Mouse (Mus musculus): ENCODE measurements at regions not wholly inside any gene's neighbourhood (a gene's known extent, or its start where the extent isn't known, plus 50 kb on each side); places are given as distances from the start of the nearest gene placed in this dataset.

GRCm38 (mm10) chr9:120731952-120732622 lies 160.8 kb downstream of the Rpl14 start:
- DNase-seq = no peak

- DNase-seq = peak; percentile 89
Observed at GRCm38 (mm10) chr9:120732650-120733293, 161.5 kb downstream of the Rpl14 start.

GRCm38 (mm10) chr9:120733681-120734465 lies 162.6 kb downstream of the Rpl14 start:
- peak; percentile 95 for DNase-seq

GRCm38 (mm10) chr9:120735217-120735616 lies 164.0 kb downstream of the Rpl14 start:
- no peak for DNase-seq

GRCm38 (mm10) chr9:120737956-120738355 lies 166.7 kb downstream of the Rpl14 start:
- peak; percentile 95 for DNase-seq

- DNase-seq = peak; percentile 99
Observed at GRCm38 (mm10) chr9:120739199-120739952, 168.1 kb downstream of the Rpl14 start.

- DNase-seq = no peak
Observed at GRCm38 (mm10) chr9:120739953-120740524, 168.8 kb downstream of the Rpl14 start.

- DNase-seq = no peak
Observed at GRCm38 (mm10) chr9:120741521-120741920, 170.3 kb downstream of the Rpl14 start.

GRCm38 (mm10) chr9:120743455-120743854 lies 172.2 kb downstream of the Rpl14 start:
- peak; percentile 93 for DNase-seq

GRCm38 (mm10) chr9:120745674-120746073 lies 174.4 kb downstream of the Rpl14 start:
- DNase-seq = no peak

- no peak for DNase-seq
Observed at GRCm38 (mm10) chr9:120750820-120751219, 178.2 kb upstream of the Ctnnb1 start.

- DNase-seq = no peak
Observed at GRCm38 (mm10) chr9:120751686-120752484, 177.1 kb upstream of the Ctnnb1 start.

- no peak for DNase-seq
Observed at GRCm38 (mm10) chr9:120754151-120754550, 174.9 kb upstream of the Ctnnb1 start.

- no peak for DNase-seq
Observed at GRCm38 (mm10) chr9:120755486-120755885, 173.5 kb upstream of the Ctnnb1 start.

GRCm38 (mm10) chr9:120758003-120758402 lies 171.0 kb upstream of the Ctnnb1 start:
- no peak for DNase-seq

- peak; percentile 80 for DNase-seq
Observed at GRCm38 (mm10) chr9:120758632-120759031, 170.4 kb upstream of the Ctnnb1 start.

GRCm38 (mm10) chr9:120759771-120760170 lies 169.2 kb upstream of the Ctnnb1 start:
- DNase-seq = peak; percentile 89

- DNase-seq = peak; percentile 61
Observed at GRCm38 (mm10) chr9:120763802-120764201, 165.2 kb upstream of the Ctnnb1 start.

GRCm38 (mm10) chr9:120764663-120765062 lies 164.4 kb upstream of the Ctnnb1 start:
- peak; percentile 72 for DNase-seq

GRCm38 (mm10) chr9:120765292-120765691 lies 163.7 kb upstream of the Ctnnb1 start:
- DNase-seq = peak; percentile 75

GRCm38 (mm10) chr9:120766881-120767280 lies 162.1 kb upstream of the Ctnnb1 start:
- peak; percentile 55 for DNase-seq

- DNase-seq = peak; percentile 82
Observed at GRCm38 (mm10) chr9:120767396-120767795, 161.6 kb upstream of the Ctnnb1 start.
